Mouse (Mus musculus) stomach, postnatal 0 days (tissue): ENCODE results near the gene Hlf. TPM values are rescaled to one million over a fixed set of nuclear protein-coding genes. Genes with fewer than 3 reads are reported as not detected.

Experiments
- ATAC-seq: fragments of 200-750 bp; cut with Nextera tagmentation; 2 replicates; pipeline ENCODE4 v1.8.0; 2017; ENCODE audit not compliant: low FRiP score, low TSS enrichment
- DNase-seq: peaks from one replicate; pipeline ENCODE4 v3.0.0-alpha.2; 2016; ENCODE audit warnings: low spot score
- H3K27ac ChIP-seq: fragments of 300-500 bp; sonication (generic); replicated peaks from 2 replicates; pipeline ENCODE4 v1.5.1; 2014; ENCODE audit warnings: mild to moderate bottlenecking, control low read depth
- H3K27me3 ChIP-seq: fragments of 300-500 bp; sonication (generic); 2 replicates; pipeline ENCODE4 v1.6.1; 2014; ENCODE audit warnings: low read length; ENCODE audit not compliant: control insufficient read depth, insufficient read depth
- H3K36me3 ChIP-seq: fragments of 300-500 bp; sonication (generic); 2 replicates; pipeline ENCODE4 v1.6.1; 2014; ENCODE audit warnings: low read length, mixed read lengths; ENCODE audit not compliant: control insufficient read depth, insufficient read depth
- H3K4me1 ChIP-seq: fragments of 300-500 bp; sonication (generic); replicated peaks from 2 replicates; pipeline ENCODE4 v1.6.1; 2014; ENCODE audit warnings: antibody characterized with exemption; ENCODE audit not compliant: control insufficient read depth, insufficient read depth
- H3K4me2 ChIP-seq: fragments of 300-500 bp; sonication (generic); replicated peaks from 2 replicates; pipeline ENCODE4 v1.6.1; 2014; ENCODE audit warnings: low read depth, mild to moderate bottlenecking, control low read depth, moderate library complexity
- H3K4me3 ChIP-seq: fragments of 300-500 bp; sonication (generic); 2 replicates; pipeline ENCODE4 v1.5.1; 2014; ENCODE audit warnings: low read depth, low read length, control low read depth
- H3K9ac ChIP-seq: fragments of 300-500 bp; sonication (generic); 2 replicates; pipeline ENCODE4 v1.6.1; 2014; ENCODE audit warnings: mild to moderate bottlenecking, low read length, control low read depth, mixed read lengths
- H3K9me3 ChIP-seq: fragments of 300-500 bp; sonication (generic); 2 replicates; pipeline ENCODE4 v1.6.1; 2016; ENCODE audit warnings: low read length; ENCODE audit not compliant: control insufficient read depth
- CTCF ChIP-seq: IDR thresholded peaks from 2 replicates; pipeline ENCODE4 v1.5.1; 2016; ENCODE audit warnings: antibody characterized with exemption, low read depth, mild to moderate bottlenecking, moderate library complexity
- EP300 ChIP-seq: optimal IDR thresholded peaks from 2 replicates; pipeline ENCODE3; 2016; ENCODE audit warnings: antibody characterized with exemption
- WGBS: fragments of 180-500 bp; shearing (Covaris S2); extraction: QIAGEN DNeasy Blood & Tissue Kit; methylation state at CpG from one replicate; pipeline ENCODE4 v1.1.7; 2014; 5-methylcytosine and 5-hydroxymethylcytosine counted together
- polyA plus RNA-seq: library from polyadenylated mRNA; unstranded; fragments of >200 nt; fragmentation: Nextera tagmentation; extraction: Ambion mirVana; gene quantifications from 2 replicates; pipeline ENCODE4 v1.2.1, GENCODE M21; 2015

Hlf gene
- polyA plus RNA-seq, 1 experiment from 2014 or later = 1.2 TPM

DNA sequence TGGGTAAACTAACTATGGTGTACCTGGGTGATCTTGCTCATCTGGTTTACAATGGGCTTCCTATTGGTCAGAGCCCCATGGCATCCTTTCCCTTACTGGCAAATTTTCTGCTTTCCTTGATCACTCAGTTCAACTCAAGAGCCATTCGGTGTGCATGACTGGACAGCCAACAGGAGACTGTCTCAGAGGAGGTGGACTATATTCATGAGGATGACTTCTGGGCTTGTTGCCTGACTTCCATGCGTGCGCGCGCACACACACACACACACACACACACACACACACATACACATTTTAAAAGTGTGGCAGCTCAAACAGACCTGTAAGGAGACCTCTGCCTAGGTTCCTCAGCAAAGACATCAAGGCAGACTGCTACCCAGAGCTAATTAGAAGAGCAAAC lies 12.7 kb downstream of the Hlf start:
- Histone ChIP-seq H3K9me3 (no peaks in the 10 kb centered on the region), H3K27me3 (no peaks in the 10 kb centered on the region), H3K4me3 (no peak overlapping the region), H3K4me2 (no peak overlapping the region), H3K36me3 (no peaks in the 10 kb centered on the region), H3K27ac (no peak overlapping the region), H3K9ac (no peak overlapping the region), H3K4me1 (0 out of 2 replicates have a peak, but pooled peaks cover 2% of the 10 kb centered on the region)
- TF ChIP-seq CTCF = no peak
- no peak for TF ChIP-seq EP300
- ATAC-seq (no peak), DNase-seq (no peak)
- 91% methylated on average over 5 of the region's 5 CpGs for WGBS

DNA sequence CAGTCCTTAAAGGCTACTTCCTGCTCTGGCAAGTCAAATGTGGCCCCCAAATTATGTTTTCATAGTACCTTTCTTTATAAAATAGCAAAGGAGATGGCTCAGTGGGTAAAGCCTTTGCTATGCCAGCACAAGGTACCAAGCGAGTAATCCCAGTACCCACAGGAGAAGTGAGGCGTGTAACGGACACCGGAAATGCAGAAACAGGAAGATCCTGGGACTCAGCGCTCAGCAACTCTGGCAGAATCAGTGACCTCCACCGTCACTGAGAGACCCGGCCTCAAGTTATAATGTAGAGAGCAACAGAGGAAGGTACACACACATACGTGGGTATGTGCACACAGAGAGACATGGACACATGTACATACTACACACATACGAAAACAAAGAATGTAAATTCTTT lies 14.3 kb downstream of the Hlf start:
- ATAC-seq (no peak), DNase-seq (no peak)
- Histone ChIP-seq H3K4me3 (no peak overlapping the region), H3K9ac (no peak overlapping the region), H3K9me3 (no peaks in the 10 kb centered on the region), H3K36me3 (no peaks in the 10 kb centered on the region), H3K27ac (no peak overlapping the region), H3K4me1 (0 out of 2 replicates have a peak, but pooled peaks cover 2% of the 10 kb centered on the region), H3K4me2 (no peak overlapping the region), H3K27me3 (no peaks in the 10 kb centered on the region)
- 93% methylated on average over 9 of the region's 9 CpGs for WGBS
- no peak for TF ChIP-seq EP300
- TF ChIP-seq CTCF = no peak

DNA sequence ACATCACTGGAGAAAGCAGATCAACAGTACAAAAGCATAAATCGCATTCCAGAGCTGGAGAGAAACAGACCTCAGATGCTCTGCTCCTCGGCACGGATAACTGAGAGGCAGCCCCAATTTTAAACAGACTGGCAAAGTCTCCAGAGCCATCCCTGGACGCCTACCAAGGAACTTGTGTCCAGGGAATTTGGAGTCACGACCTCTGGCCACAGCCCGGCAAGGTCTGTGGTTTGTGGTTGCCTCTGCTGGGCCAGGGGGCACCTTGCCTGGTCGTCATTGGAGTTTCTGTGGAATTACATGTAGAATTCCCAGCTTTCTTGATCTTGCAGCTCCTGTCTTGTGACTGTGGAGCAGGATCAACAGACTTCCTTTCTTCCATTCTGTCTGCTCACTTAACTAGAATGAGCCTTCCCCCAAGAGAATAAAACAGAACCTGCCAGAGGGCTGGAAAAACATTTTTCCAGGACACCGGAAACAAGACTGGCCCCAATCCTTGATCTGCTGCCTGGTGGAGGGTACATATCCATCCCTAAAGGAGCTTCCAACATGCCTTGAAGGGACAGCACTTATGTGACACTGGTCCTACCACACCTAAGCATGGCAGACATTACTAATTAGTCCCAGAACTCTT lies 19.1 kb downstream of the Hlf start:
- H3K27ac ChIP-seq = peak overlapping the region; percentile 35; the same call in 1 of the 2 replicates
- H3K36me3 ChIP-seq = no peaks in the 10 kb centered on the region
- H3K9me3 ChIP-seq = no peaks in the 10 kb centered on the region
- DNase-seq (no peak), ATAC-seq (no peak)
- WGBS = 56% methylated on average over 8 of the region's 8 CpGs
- no peaks in the 10 kb centered on the region for H3K27me3 ChIP-seq
- TF ChIP-seq EP300 = no peak
- no peak for TF ChIP-seq CTCF
- peaks cover 14% of the 10 kb centered on the region for H3K4me1 ChIP-seq
- H3K4me2 ChIP-seq = no peak overlapping the region
- no peak overlapping the region for H3K4me3 ChIP-seq
- no peak overlapping the region for H3K9ac ChIP-seq

GRCm38 (mm10) chr11:90370789-90371291 lies 19.9 kb downstream of the Hlf start:
- H3K9ac ChIP-seq = no peak overlapping the region
- no peak overlapping the region for H3K4me2 ChIP-seq
- TF ChIP-seq EP300 (no peak), CTCF (no peak)
- H3K4me3 ChIP-seq = no peak overlapping the region
- WGBS = 30% methylated on average over 11 of the region's 11 CpGs
- H3K27me3 ChIP-seq = no peaks in the 10 kb centered on the region
- no peak for ATAC-seq
- no peak overlapping the region; the same call in 1 of the 2 replicates for H3K27ac ChIP-seq
- H3K9me3 ChIP-seq = no peaks in the 10 kb centered on the region
- no peaks in the 10 kb centered on the region for H3K36me3 ChIP-seq
- no peak for DNase-seq
- peaks cover 14% of the 10 kb centered on the region for H3K4me1 ChIP-seq

GRCm38 (mm10) chr11:90370367-90370766 lies 20.3 kb downstream of the Hlf start:
- H3K27me3 ChIP-seq = no peaks in the 10 kb centered on the region
- no peak overlapping the region for H3K4me2 ChIP-seq
- ATAC-seq (no peak), DNase-seq (no peak)
- 57% methylated on average over 11 of the region's 11 CpGs for WGBS
- H3K36me3 ChIP-seq = no peaks in the 10 kb centered on the region
- no peaks in the 10 kb centered on the region for H3K9me3 ChIP-seq
- no peak overlapping the region for H3K9ac ChIP-seq
- H3K27ac ChIP-seq = peak overlapping the region; percentile 94; the same call in 1 of the 2 replicates
- H3K4me3 ChIP-seq = no peak overlapping the region
- TF ChIP-seq CTCF (no peak), EP300 (no peak)
- H3K4me1 ChIP-seq = peaks cover 14% of the 10 kb centered on the region

GRCm38 (mm10) chr11:90369605-90370004 lies 21.1 kb downstream of the Hlf start:
- no peaks in the 10 kb centered on the region for H3K9me3 ChIP-seq
- H3K27me3 ChIP-seq = no peaks in the 10 kb centered on the region
- H3K36me3 ChIP-seq = no peaks in the 10 kb centered on the region
- WGBS = 3% methylated on average over 8 of the region's 8 CpGs
- peak overlapping the region; percentile 94 for H3K27ac ChIP-seq
- peak overlapping the region; percentile 35; the same call in 1 of the 2 replicates for H3K4me2 ChIP-seq
- peaks cover 14% of the 10 kb centered on the region for H3K4me1 ChIP-seq
- peak; percentile 83 for ATAC-seq
- TF ChIP-seq EP300 = no peak
- peak; percentile 2; the same call in 1 of the 2 replicates for TF ChIP-seq CTCF
- DNase-seq = peak; percentile 83
- H3K9ac ChIP-seq = no peak overlapping the region; the same call in 1 of the 2 replicates
- no peak overlapping the region for H3K4me3 ChIP-seq
